Mouse (Mus musculus): ENCODE data around the gene Mrpl11.
"Not testable (repeated sequence)": the region's sequence is repeated elsewhere in the genome, so short reads cannot be mapped to it uniquely, and the experiment has no call there.

Gene Mrpl11

DNA sequence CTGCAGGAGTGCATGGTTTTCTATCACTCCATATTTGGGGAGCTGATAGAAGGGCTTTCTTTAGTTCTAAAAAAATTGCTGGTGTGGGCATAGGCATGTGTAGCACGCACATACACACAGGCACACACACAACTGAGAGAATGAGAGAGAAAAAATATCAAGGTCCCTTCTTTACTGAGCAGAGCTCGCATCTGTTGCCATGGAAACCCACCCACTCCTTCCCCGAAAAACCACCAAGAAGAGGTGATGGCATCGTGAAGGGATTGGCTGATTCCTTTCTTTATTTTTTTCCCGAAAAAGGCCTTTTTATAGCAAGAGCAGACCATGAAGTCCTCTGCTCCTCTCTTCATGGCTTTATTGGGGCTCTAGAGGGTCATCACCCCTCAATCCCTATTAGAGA lies 32.1 kb downstream of the Mrpl11 start:
- DNase-seq: peak; percentile 14

DNA sequence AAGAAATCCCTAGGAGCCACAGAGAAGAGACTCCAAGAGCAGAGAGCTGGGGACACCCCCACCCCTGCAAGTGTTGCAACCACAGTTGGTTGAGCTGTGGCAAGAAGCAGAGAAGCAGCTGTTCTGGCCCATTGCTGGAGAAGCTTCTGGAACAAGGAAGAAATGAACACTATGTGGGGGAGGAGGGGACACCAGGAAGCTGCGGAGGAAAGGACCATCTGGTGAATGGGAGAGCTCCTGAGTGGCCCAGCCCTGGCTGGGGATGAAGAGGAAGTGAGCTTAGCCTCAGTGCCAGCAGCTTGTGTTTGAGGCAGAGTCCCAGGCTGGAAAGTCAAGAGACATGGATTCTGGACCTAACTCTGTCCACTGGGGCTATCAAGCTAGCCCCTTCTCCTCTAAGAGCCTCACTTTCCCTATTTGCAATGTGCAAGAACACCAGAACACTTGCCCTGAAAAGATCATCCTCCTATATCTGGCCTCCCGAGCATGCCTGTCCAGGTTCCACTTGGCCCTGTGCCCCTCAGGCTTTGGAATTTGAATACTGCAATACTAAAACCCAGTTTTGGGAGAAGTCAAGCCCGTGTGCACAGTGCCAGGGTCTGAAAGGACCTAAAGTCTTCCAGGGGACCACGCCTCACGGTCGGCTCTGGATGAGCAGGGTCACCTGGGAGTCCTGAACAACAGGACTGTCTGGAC lies 37.6 kb downstream of the Mrpl11 start:
- no peak for DNase-seq

DNA sequence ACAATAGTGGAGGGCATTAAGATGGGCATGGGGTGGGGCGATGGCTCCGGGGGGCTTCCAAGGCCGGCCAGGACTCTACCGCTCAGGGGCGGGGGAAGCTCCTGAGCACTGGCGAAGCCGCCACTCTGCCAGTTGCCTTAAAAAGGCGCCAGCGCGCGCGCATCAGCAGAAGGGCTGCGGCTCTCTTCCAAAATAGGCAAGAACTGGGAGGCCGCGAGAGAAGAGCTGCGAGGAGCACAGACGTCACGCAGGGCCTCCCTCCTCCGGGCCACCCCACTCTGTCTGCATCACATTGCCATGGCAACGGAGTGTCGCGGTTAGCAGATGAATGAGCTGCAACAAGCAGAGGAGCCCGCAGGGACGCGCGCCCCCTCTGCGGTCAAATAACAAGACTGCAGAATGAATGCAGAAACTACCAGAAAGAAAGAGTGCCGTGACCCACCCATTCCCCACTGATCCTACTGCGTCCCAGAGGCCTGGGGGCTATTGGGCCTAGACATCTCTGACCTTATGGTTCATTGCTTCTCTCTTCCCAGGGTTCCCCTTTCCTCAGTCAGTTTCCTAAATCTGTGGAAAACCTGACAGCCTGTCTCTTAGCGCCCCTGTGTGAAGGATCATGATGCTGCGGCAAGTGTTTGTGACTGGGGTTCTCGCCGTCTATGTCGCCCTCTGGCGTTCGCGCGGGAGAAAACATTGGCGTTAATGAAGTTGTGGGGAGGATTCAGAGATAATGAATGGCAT lies 39.9 kb downstream of the Mrpl11 start:
- peak; percentile 89 for DNase-seq

DNA sequence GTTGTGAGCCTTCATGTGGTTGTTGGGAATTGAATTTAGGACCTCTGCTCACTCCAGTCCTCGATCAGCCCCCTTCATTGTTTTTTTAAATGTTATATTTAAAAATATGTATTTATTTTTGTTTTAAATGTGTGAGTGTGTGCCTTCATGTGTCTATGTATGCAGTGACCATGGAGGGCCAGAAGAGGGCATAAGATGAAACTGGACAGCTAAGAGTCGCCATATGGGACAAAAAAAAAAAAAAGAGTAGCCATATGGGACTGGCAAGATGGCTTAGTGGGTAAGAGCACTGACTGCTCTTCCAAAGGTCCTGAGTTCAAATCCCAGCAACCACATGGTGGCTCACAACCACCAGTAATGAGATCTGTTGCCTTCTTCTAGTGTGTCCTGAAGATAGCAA lies 41.7 kb downstream of the Mrpl11 start:
- not testable (repeated sequence) for DNase-seq

DNA sequence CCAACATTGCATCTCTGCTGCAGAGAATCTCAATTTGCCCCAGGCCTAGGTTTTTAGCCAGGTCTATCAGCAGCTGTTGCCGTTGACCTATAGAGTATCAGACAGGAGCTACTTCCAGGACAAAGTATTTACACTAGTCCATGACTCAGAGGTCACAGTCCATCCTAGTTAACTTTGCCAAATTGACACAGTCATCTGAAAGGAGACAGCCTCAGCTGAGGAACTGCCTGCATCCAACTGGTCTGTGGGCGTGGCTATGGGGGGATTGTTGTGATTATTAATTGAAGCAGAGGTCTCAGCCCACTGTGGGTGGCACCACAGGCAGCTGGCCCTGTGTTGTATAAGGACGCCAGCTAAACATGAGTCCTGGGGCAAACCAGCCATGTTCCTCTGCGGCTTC lies 43.0 kb downstream of the Mrpl11 start:
- no peak for DNase-seq

DNA sequence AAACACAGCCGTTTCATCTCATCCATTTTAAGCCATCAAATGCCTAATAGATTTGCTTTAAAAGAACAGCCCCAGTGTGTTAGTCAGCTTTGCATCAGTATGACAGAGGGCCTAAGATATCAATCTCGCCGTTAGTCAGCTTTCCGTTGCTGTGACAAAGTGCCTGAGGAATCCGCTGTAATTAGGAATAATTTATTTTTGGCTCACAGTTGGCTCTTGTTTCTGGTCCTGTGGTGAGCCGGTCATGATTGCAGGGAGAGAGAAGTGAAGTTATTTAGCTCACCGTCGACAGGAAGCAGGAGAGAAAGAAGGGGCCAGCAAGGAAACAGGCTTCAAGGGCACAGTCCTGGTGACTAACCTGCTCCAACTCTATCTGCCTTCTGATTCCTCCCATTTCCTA lies 51.2 kb downstream of the Mrpl11 start:
- no peak for DNase-seq

DNA sequence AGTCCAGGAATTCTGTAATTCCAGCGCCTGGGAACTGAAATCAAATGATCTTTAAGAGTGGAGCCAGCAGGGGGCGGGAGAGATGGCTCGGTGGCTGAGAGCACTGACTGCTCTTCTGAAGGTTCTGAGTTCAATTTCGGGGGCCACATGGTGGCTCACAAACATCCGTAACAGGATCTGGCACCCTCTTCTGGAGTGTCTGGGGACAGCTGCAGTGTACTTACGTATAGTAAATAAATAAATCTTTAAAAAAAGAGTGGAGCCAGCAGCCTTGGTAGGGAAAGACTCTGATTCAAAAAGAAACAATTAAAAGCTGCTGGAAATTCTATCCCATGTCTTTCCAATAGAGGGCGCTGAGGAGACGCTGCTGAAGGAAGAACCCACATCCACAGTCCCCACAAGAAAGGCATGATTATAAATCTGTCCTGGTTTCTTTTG lies 53.0 kb downstream of the Mrpl11 start:
- DNase-seq: peak; percentile 32

DNA sequence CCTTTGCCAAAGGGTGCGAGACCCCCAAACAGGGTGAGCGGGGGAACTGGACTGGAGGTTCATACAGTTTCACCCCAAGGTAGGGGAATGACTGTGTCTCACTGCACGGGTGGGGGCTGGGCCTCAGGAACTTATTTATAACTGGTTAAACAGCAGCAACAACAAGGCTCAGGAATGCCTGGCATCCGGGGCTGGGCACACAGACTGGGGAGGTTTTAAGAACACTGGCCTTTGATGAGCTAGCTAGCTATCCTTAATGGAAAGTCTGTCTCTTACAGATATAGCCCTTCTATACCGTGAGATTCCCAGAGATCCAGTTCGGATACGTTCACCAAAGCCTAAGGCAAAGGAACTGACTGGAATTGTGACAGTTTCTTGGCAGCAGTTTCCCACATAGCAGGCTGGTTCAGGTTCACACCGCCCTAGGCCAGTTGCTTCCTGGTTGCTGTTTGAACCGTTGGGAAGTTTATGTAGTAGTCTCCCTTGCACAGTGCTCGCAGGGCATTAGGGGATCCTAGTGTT lies 54.3 kb downstream of the Mrpl11 start:
- DNase-seq: no peak
